ENCODE assay signal across 27 mouse cellular contexts in genomic region chr8:40210871-40211270, GRCm38 (mm10).
DNase-seq lines count a peak whose midpoint lies in the region; ATAC-seq and TF ChIP-seq lines count a peak whose summit lies in the region.
"Had no signal": no experiment of that assay in that cellular context is flagged by ENCODE, and none has a peak within 500 bp of the region (broad histone marks: within the 10 kb centered on the region; RNA-seq: fewer than 3 reads in every experiment).

No protein-coding gene starts in this region.

- no peak overlapping the region for H3K27ac ChIP-seq in midbrain, postnatal 0 days (ENCODE audit: low read depth, low read length)
- H3K27ac ChIP-seq: heart, embryonic 13.5 days; hindbrain, embryonic 14.5 days; kidney, embryonic 15.5 days; limb, embryonic 10.5 days; limb, embryonic 15.5 days; liver, embryonic 13.5 days; midbrain, embryonic 12.5 days; neural tube, embryonic 13.5 days had no signal

- no peaks in the 10 kb centered on the region for H3K9me3 ChIP-seq in midbrain, postnatal 0 days (ENCODE audit: low read length)
- H3K9me3 ChIP-seq: heart, embryonic 13.5 days; kidney, embryonic 15.5 days; limb, embryonic 10.5 days; limb, embryonic 15.5 days; liver, embryonic 13.5 days; megakaryocyte, embryonic 14.5 days; midbrain, embryonic 12.5 days; neural tube, embryonic 13.5 days had no signal

- TF ChIP-seq CTCF in midbrain, postnatal 0 days (IDR thresholded peaks at IDR 0.05), result no peak

- no peak overlapping the region for H3K4me2 ChIP-seq in midbrain, postnatal 0 days (ENCODE audit: low read depth, low read length, poor library complexity, severe bottlenecking)
- H3K4me2 ChIP-seq: heart, embryonic 13.5 days; hindbrain, embryonic 14.5 days; kidney, embryonic 15.5 days; limb, embryonic 15.5 days; liver, embryonic 13.5 days; midbrain, embryonic 12.5 days; neural tube, embryonic 13.5 days had no signal

- WGBS in midbrain, postnatal 0 days, result 88% methylated on average over 4 of the region's 4 CpGs

- no peaks in the 10 kb centered on the region for H3K36me3 ChIP-seq in midbrain, postnatal 0 days (ENCODE audit: insufficient read depth, low read length)
- H3K36me3 ChIP-seq: heart, embryonic 13.5 days; kidney, embryonic 15.5 days; limb, embryonic 10.5 days; limb, embryonic 15.5 days; liver, embryonic 13.5 days; midbrain, embryonic 12.5 days; neural tube, embryonic 13.5 days had no signal

- peak; percentile 96 for ATAC-seq in frontal cortex, adult (ENCODE audit: low TSS enrichment)
- ATAC-seq in midbrain, postnatal 0 days (ENCODE audit: low FRiP score), result no peak
- ATAC-seq: CD4-positive, CD25-positive, alpha-beta regulatory T cell, adult 4 months; intestine, postnatal 0 days; lung, postnatal 0 days had no signal

- no peak overlapping the region for H3K4me3 ChIP-seq in midbrain, postnatal 0 days (ENCODE audit: low read depth, low read length)
- H3K4me3 ChIP-seq: heart, embryonic 13.5 days; kidney, embryonic 15.5 days; limb, embryonic 10.5 days; limb, embryonic 15.5 days; liver, embryonic 13.5 days; megakaryocyte, embryonic 14.5 days; midbrain, embryonic 12.5 days; neural tube, embryonic 13.5 days had no signal

- H3K27me3 ChIP-seq in midbrain, postnatal 0 days (ENCODE audit: insufficient read depth, low read length), result no peaks in the 10 kb centered on the region
- H3K27me3 ChIP-seq: heart, embryonic 13.5 days; kidney, embryonic 15.5 days; limb, embryonic 15.5 days; liver, embryonic 13.5 days; megakaryocyte, embryonic 14.5 days; midbrain, embryonic 12.5 days; neural tube, embryonic 13.5 days had no signal

- intact Hi-C loops in left cerebral cortex, postnatal 36 days (cut with DNase I), result no loop called here

- H3K4me1 ChIP-seq in midbrain, postnatal 0 days (ENCODE audit: insufficient read depth, low read length), result no peaks in the 10 kb centered on the region
- H3K4me1 ChIP-seq: heart, embryonic 13.5 days; kidney, embryonic 15.5 days; limb, embryonic 10.5 days; limb, embryonic 15.5 days; liver, embryonic 13.5 days; megakaryocyte, embryonic 14.5 days; midbrain, embryonic 12.5 days; neural tube, embryonic 13.5 days had no signal

- H3K9ac ChIP-seq in midbrain, postnatal 0 days (replicated peaks; ENCODE audit: low read length, poor library complexity, severe bottlenecking), result no peak overlapping the region
- H3K9ac ChIP-seq: heart, embryonic 13.5 days; hindbrain, embryonic 14.5 days; kidney, embryonic 15.5 days; limb, embryonic 15.5 days; liver, embryonic 13.5 days; midbrain, embryonic 12.5 days; neural tube, embryonic 13.5 days had no signal

- DNase-seq in frontal cortex, postnatal 25 days (ENCODE audit: low spot score in 2 of 2), result no peak
- DNase-seq in right cerebral cortex, adult 2 months (ENCODE audit: low spot score in 2 of 2), result peak; percentile 20 to 26
- no peak for DNase-seq in right cerebral cortex, postnatal 4 days
- peak; percentile 6 for DNase-seq in left cerebral cortex, postnatal 36 days (ENCODE audit: low spot score in 2 of 2)
- DNase-seq in midbrain, postnatal 0 days (ENCODE audit: low spot score), result no peak
- DNase-seq in urinary bladder, postnatal 36 days (ENCODE audit: low spot score in 2 of 2), result no peak
- DNase-seq: adrenal gland, postnatal 14 days; cerebellum, adult 8-10 months; gastrocnemius, postnatal 10 days; heart, postnatal 10 days; kidney, postnatal 36 days; liver, embryonic 13.5 days; lung, adult 18-20 months; lung, postnatal 4 days; thymus, postnatal 4 days had no signal

Comparison
In these comparisons a context has a peak if more than half of its experiments do, and no peak if none do; other contexts are left out.
1. DNase-seq: peak in right cerebral cortex, adult 2 months (2 of 2) and left cerebral cortex, postnatal 36 days (2 of 2); none in frontal cortex, postnatal 25 days (0 of 2), right cerebral cortex, postnatal 4 days (single experiment), midbrain, postnatal 0 days (single experiment) and urinary bladder, postnatal 36 days (0 of 2).